Mouse (Mus musculus) liver, embryonic 15.5 days (tissue): Measurements from ENCODE around the gene Mnt. TPM values are rescaled to one million over a fixed set of nuclear protein-coding genes. Genes with fewer than 3 reads are reported as not detected.

Source experiments
- ATAC-seq: fragments of 200-750 bp; cut with Nextera tagmentation; 2 replicates; pipeline ENCODE4 v1.8.0; 2017; ENCODE audit warnings: moderate number of reproducible peaks, mild to moderate bottlenecking, moderate library complexity; ENCODE audit not compliant: insufficient read depth
- H3K27ac ChIP-seq: fragments of 300-500 bp; sonication (generic); replicated peaks from 2 replicates; pipeline ENCODE4 v1.5.1; 2015; ENCODE audit warnings: mild to moderate bottlenecking, inconsistent platforms
- H3K27me3 ChIP-seq: fragments of 300-500 bp; sonication (generic); 2 replicates; pipeline ENCODE4 v1.6.1; 2015; ENCODE audit warnings: mild to moderate bottlenecking, inconsistent platforms
- H3K36me3 ChIP-seq: fragments of 300-500 bp; sonication (generic); replicated peaks from 2 replicates; pipeline ENCODE4 v1.6.1; 2015; ENCODE audit warnings: moderate library complexity, mild to moderate bottlenecking, inconsistent platforms
- H3K4me1 ChIP-seq: fragments of 300-500 bp; sonication (generic); replicated peaks from 2 replicates; pipeline ENCODE4 v1.6.1; 2015; ENCODE audit warnings: inconsistent platforms
- H3K4me2 ChIP-seq: fragments of 300-500 bp; sonication (generic); 2 replicates; pipeline ENCODE4 v1.6.1; 2015; ENCODE audit warnings: moderate library complexity, mild to moderate bottlenecking, inconsistent platforms
- H3K4me3 ChIP-seq: fragments of 300-500 bp; sonication (generic); replicated peaks from 2 replicates; pipeline ENCODE4 v1.5.1; 2015; ENCODE audit warnings: mild to moderate bottlenecking, inconsistent platforms
- H3K9ac ChIP-seq: fragments of 300-500 bp; sonication (generic); 2 replicates; pipeline ENCODE4 v1.6.1; 2015; ENCODE audit warnings: moderate library complexity, mild to moderate bottlenecking, inconsistent platforms
- H3K9me3 ChIP-seq: fragments of 300-500 bp; sonication (generic); replicated peaks from 2 replicates; pipeline ENCODE4 v1.6.1; 2016; ENCODE audit warnings: inconsistent platforms
- WGBS: fragments of 180-500 bp; shearing (Covaris S2); methylation state at CpG from one replicate; pipeline ENCODE4 v1.1.7; 2015; ENCODE audit warnings: mixed read lengths; ENCODE audit not compliant: insufficient replicate concordance; 5-methylcytosine and 5-hydroxymethylcytosine counted together
- polyA plus RNA-seq: library from polyadenylated mRNA; unstranded; fragments of >200 nt; fragmentation: Nextera tagmentation; extraction: Ambion mirVana; gene quantifications from 2 replicates; pipeline ENCODE4 v1.2.1, GENCODE M21; 2015

Mnt gene
- polyA plus RNA-seq, 1 experiment from 2014 or later = 1.4 TPM

- no peak overlapping the region for H3K4me2 ChIP-seq
- no peaks in the 10 kb centered on the region for H3K36me3 ChIP-seq
- no peak for ATAC-seq
- H3K9me3 ChIP-seq = no peaks in the 10 kb centered on the region
- H3K9ac ChIP-seq = no peak overlapping the region
- H3K27ac ChIP-seq = no peak overlapping the region
- peaks cover 18% of the 10 kb centered on the region for H3K4me1 ChIP-seq
- no peaks in the 10 kb centered on the region for H3K27me3 ChIP-seq
- 76% methylated on average over 14 of the region's 14 CpGs for WGBS
- no peak overlapping the region for H3K4me3 ChIP-seq
Measured at GRCm38 (mm10) chr11:74850998-74851661, 20.4 kb downstream of the Mnt start.

GRCm38 (mm10) chr11:74857756-74858155, 27.0 kb downstream of the Mnt start:
- no peaks in the 10 kb centered on the region for H3K9me3 ChIP-seq
- no peak overlapping the region for H3K9ac ChIP-seq
- no peak for ATAC-seq
- 77% methylated on average over 9 of the region's 9 CpGs for WGBS
- no peak overlapping the region for H3K4me2 ChIP-seq
- no peak overlapping the region for H3K27ac ChIP-seq
- H3K4me1 ChIP-seq = no peaks in the 10 kb centered on the region
- H3K27me3 ChIP-seq = no peaks in the 10 kb centered on the region
- H3K4me3 ChIP-seq = no peak overlapping the region
- no peaks in the 10 kb centered on the region for H3K36me3 ChIP-seq

- Histone ChIP-seq H3K27ac (no peak overlapping the region), H3K4me2 (no peak overlapping the region), H3K27me3 (no peaks in the 10 kb centered on the region), H3K4me3 (no peak overlapping the region), H3K9me3 (no peaks in the 10 kb centered on the region), H3K9ac (no peak overlapping the region), H3K36me3 (no peaks in the 10 kb centered on the region), H3K4me1 (no peaks in the 10 kb centered on the region)
- ATAC-seq = no peak
- 83% methylated on average over 5 of the region's 5 CpGs for WGBS
Measured at GRCm38 (mm10) chr11:74862129-74862528, 31.4 kb downstream of the Mnt start.

GRCm38 (mm10) chr11:74863471-74863870, 32.8 kb downstream of the Mnt start:
- H3K27ac ChIP-seq = no peak overlapping the region
- H3K9me3 ChIP-seq = no peaks in the 10 kb centered on the region
- 30% methylated on average over 11 of the region's 11 CpGs for WGBS
- no peaks in the 10 kb centered on the region for H3K4me1 ChIP-seq
- H3K4me2 ChIP-seq = no peak overlapping the region
- no peaks in the 10 kb centered on the region for H3K36me3 ChIP-seq
- H3K9ac ChIP-seq = no peak overlapping the region
- H3K27me3 ChIP-seq = no peaks in the 10 kb centered on the region
- ATAC-seq = no peak
- H3K4me3 ChIP-seq = no peak overlapping the region

- ATAC-seq = no peak
- Histone ChIP-seq H3K36me3 (no peaks in the 10 kb centered on the region), H3K9ac (no peak overlapping the region), H3K27me3 (no peaks in the 10 kb centered on the region), H3K9me3 (no peaks in the 10 kb centered on the region), H3K4me2 (no peak overlapping the region), H3K4me1 (no peaks in the 10 kb centered on the region), H3K27ac (no peak overlapping the region), H3K4me3 (no peak overlapping the region)
- 77% methylated on average over 9 of the region's 9 CpGs for WGBS
Measured at GRCm38 (mm10) chr11:74864421-74864820, 33.7 kb downstream of the Mnt start.

- Histone ChIP-seq H3K27ac (no peak overlapping the region), H3K27me3 (no peaks in the 10 kb centered on the region), H3K9me3 (no peaks in the 10 kb centered on the region), H3K9ac (no peak overlapping the region), H3K36me3 (no peaks in the 10 kb centered on the region), H3K4me3 (no peak overlapping the region), H3K4me1 (no peaks in the 10 kb centered on the region), H3K4me2 (no peak overlapping the region)
- 80% methylated on average over 9 of the region's 9 CpGs for WGBS
- no peak for ATAC-seq
Measured at GRCm38 (mm10) chr11:74865252-74865651, 34.5 kb downstream of the Mnt start.

- H3K9ac ChIP-seq = no peak overlapping the region
- ATAC-seq = no peak
- 70% methylated on average over 4 of the region's 4 CpGs for WGBS
- H3K4me1 ChIP-seq = no peaks in the 10 kb centered on the region
- no peak overlapping the region for H3K27ac ChIP-seq
- H3K4me2 ChIP-seq = no peak overlapping the region
- no peak overlapping the region for H3K4me3 ChIP-seq
- no peaks in the 10 kb centered on the region for H3K9me3 ChIP-seq
- H3K36me3 ChIP-seq = no peaks in the 10 kb centered on the region
- no peaks in the 10 kb centered on the region for H3K27me3 ChIP-seq
Measured at GRCm38 (mm10) chr11:74866640-74867039, 35.9 kb downstream of the Mnt start.

- H3K27me3 ChIP-seq = no peaks in the 10 kb centered on the region
- H3K36me3 ChIP-seq = no peaks in the 10 kb centered on the region
- no peak overlapping the region for H3K27ac ChIP-seq
- H3K9ac ChIP-seq = no peak overlapping the region
- H3K9me3 ChIP-seq = no peaks in the 10 kb centered on the region
- ATAC-seq = no peak
- no peak overlapping the region for H3K4me3 ChIP-seq
- no peaks in the 10 kb centered on the region for H3K4me1 ChIP-seq
- WGBS = 74% methylated on average over 2 of the region's 2 CpGs
- H3K4me2 ChIP-seq = no peak overlapping the region
Measured at GRCm38 (mm10) chr11:74867181-74867580, 36.5 kb downstream of the Mnt start.

GRCm38 (mm10) chr11:74868046-74868760, 37.5 kb downstream of the Mnt start:
- no peak for ATAC-seq
- Histone ChIP-seq H3K36me3 (no peaks in the 10 kb centered on the region), H3K4me3 (no peak overlapping the region), H3K4me2 (no peak overlapping the region), H3K27me3 (no peaks in the 10 kb centered on the region), H3K9ac (no peak overlapping the region), H3K27ac (no peak overlapping the region), H3K9me3 (no peaks in the 10 kb centered on the region), H3K4me1 (no peaks in the 10 kb centered on the region)
- 70% methylated on average over 13 of the region's 13 CpGs for WGBS

- Histone ChIP-seq H3K27me3 (no peaks in the 10 kb centered on the region), H3K4me3 (no peak overlapping the region), H3K4me2 (no peak overlapping the region), H3K9ac (no peak overlapping the region), H3K9me3 (no peaks in the 10 kb centered on the region), H3K4me1 (no peaks in the 10 kb centered on the region), H3K27ac (no peak overlapping the region), H3K36me3 (no peaks in the 10 kb centered on the region)
- WGBS = 67% methylated on average over 6 of the region's 6 CpGs
- ATAC-seq = no peak
Measured at GRCm38 (mm10) chr11:74869603-74870002, 38.9 kb downstream of the Mnt start.

GRCm38 (mm10) chr11:74870544-74870943, 39.8 kb downstream of the Mnt start:
- Histone ChIP-seq H3K4me3 (no peak overlapping the region), H3K9ac (no peak overlapping the region), H3K27me3 (no peaks in the 10 kb centered on the region), H3K27ac (no peak overlapping the region), H3K4me2 (no peak overlapping the region), H3K36me3 (no peaks in the 10 kb centered on the region), H3K9me3 (no peaks in the 10 kb centered on the region), H3K4me1 (no peaks in the 10 kb centered on the region)
- WGBS = 51% methylated on average over 4 of the region's 4 CpGs
- no peak for ATAC-seq
